Comparison of ENCODE assay signal across 8 mouse cellular contexts in the genomic region with DNA sequence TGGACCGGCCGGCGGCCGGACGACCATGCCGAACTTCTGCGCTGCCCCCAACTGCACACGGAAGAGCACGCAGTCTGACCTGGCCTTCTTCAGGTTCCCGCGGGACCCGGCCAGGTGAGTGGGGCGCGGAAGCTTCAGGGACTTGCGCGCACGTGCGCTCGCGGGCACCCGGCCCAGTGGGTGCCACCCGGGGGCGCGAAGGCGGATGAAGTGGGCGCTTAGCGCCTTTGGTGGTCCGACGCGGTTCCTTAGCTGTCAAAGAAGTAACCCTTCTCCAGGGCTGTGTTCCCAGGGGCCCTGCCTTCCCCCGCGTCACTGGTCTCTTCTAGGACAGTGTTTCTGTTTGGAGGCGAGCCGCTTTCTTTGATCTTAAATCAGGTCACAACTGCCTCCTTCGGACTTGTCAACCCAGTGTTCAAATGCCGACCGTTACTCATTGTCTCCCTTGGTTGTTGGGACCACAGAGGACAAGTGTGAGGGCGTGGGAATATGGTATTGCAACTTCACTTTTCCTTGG. TPM values are rescaled to one million over a fixed set of nuclear protein-coding genes. Genes with fewer than 3 reads are reported as not detected.
A peak's percentile ranks its signal among the peaks of the same experiment; 100 is the strongest.
DNase-seq lines count a peak whose midpoint lies in the region; ATAC-seq and TF ChIP-seq lines count a peak whose summit lies in the region.

No protein-coding gene starts in this region.

- H3K9ac ChIP-seq in embryonic facial prominence, embryonic 11.5 days (replicated peaks; ENCODE audit: low read length) = peak overlapping the region; percentile 90
- H3K9ac ChIP-seq in heart, postnatal 0 days (replicated peaks; ENCODE audit: low read depth, low read length) = peak overlapping the region; percentile 82
- peak overlapping the region; percentile 92 for H3K9ac ChIP-seq in limb, embryonic 15.5 days

- ATAC-seq in embryonic facial prominence, embryonic 11.5 days (replicated peaks; ENCODE audit: insufficient number of reproducible peaks, low FRiP score, low TSS enrichment, low read depth) = peak; percentile 19; the same call in 1 of the 2 replicates
- ATAC-seq in heart, postnatal 0 days (ENCODE audit: insufficient read depth, low read depth) = peak; percentile 6
- no peak for ATAC-seq in limb, embryonic 15.5 days (ENCODE audit: insufficient number of reproducible peaks, low FRiP score, low TSS enrichment, low read depth)
- ATAC-seq in monocyte, adult 5-6 weeks (replicated peaks; ENCODE audit: insufficient number of reproducible peaks, low FRiP score, low TSS enrichment, poor library complexity, severe bottlenecking) = peak; percentile 33

- DNase-seq in kidney, adult 18-20 months = peak; percentile 53
- no peak for DNase-seq in kidney, postnatal 10 days
- DNase-seq in adrenal gland, adult 2 months = peak; percentile 62
- peak; percentile 41 for DNase-seq in embryonic facial prominence, embryonic 11.5 days (ENCODE audit: low spot score)
- peak; percentile 43 for DNase-seq in heart, postnatal 0 days (ENCODE audit: low spot score)
- DNase-seq in thymus, adult 2 months = peak; percentile 58

- TF ChIP-seq POLR2A in thymus, adult 2 months (IDR thresholded peaks at IDR 0.05; ENCODE audit: control insufficient read depth, extremely low read depth, insufficient read depth, low read length, poor library complexity) = no peak

- peak overlapping the region; percentile 96 for H3K4me3 ChIP-seq in embryonic facial prominence, embryonic 11.5 days (ENCODE audit: low read depth, low read length)
- peak overlapping the region; percentile 76 for H3K4me3 ChIP-seq in heart, postnatal 0 days (ENCODE audit: low read depth, low read length)
- peak overlapping the region; percentile 93 for H3K4me3 ChIP-seq in limb, embryonic 15.5 days
- H3K4me3 ChIP-seq in thymus, adult 2 months (ENCODE audit: control insufficient read depth, insufficient read depth, low read length) = peak overlapping the region; percentile 67

- H3K27me3 ChIP-seq in embryonic facial prominence, embryonic 11.5 days (ENCODE audit: control insufficient read depth, insufficient read depth, low read length) = no peaks in the 10 kb centered on the region
- no peaks in the 10 kb centered on the region for H3K27me3 ChIP-seq in heart, postnatal 0 days (ENCODE audit: control insufficient read depth, insufficient read depth, low read length)
- no peaks in the 10 kb centered on the region for H3K27me3 ChIP-seq in limb, embryonic 15.5 days
- no peaks in the 10 kb centered on the region for H3K27me3 ChIP-seq in thymus, adult 2 months (ENCODE audit: control insufficient read depth, insufficient read depth, low read length)

- no peaks in the 10 kb centered on the region for H3K9me3 ChIP-seq in embryonic facial prominence, embryonic 11.5 days (replicated peaks; ENCODE audit: control insufficient read depth, low read length)
- no peaks in the 10 kb centered on the region for H3K9me3 ChIP-seq in heart, postnatal 0 days (replicated peaks; ENCODE audit: control insufficient read depth, low read length)
- no peaks in the 10 kb centered on the region for H3K9me3 ChIP-seq in limb, embryonic 15.5 days

- WGBS in embryonic facial prominence, embryonic 11.5 days = under 1% methylated on average over 38 of the region's 38 CpGs
- under 1% methylated on average over 32 of the region's 38 CpGs for WGBS in heart, postnatal 0 days
- 1% methylated on average over 35 of the region's 38 CpGs for WGBS in limb, embryonic 15.5 days
- WGBS in thymus, adult 2 months = under 1% methylated on average over 38 of the region's 38 CpGs

- TF ChIP-seq EP300 in heart, postnatal 0 days (IDR thresholded peaks at IDR 0.05; ENCODE audit: low read depth) = no peak

- peak overlapping the region; percentile 60 for H3K27ac ChIP-seq in embryonic facial prominence, embryonic 11.5 days (replicated peaks; ENCODE audit: low read depth, low read length)
- peak overlapping the region; percentile 77 for H3K27ac ChIP-seq in heart, postnatal 0 days (ENCODE audit: low read depth)
- H3K27ac ChIP-seq in limb, embryonic 15.5 days = peak overlapping the region; percentile 89
- H3K27ac ChIP-seq in thymus, adult 2 months (ENCODE audit: control insufficient read depth, insufficient read depth, low read length) = no peak overlapping the region

- H3K4me2 ChIP-seq in embryonic facial prominence, embryonic 11.5 days (ENCODE audit: low read depth, low read length) = peak overlapping the region; percentile 45
- peak overlapping the region; percentile 60 for H3K4me2 ChIP-seq in heart, postnatal 0 days (ENCODE audit: low read depth, low read length)
- peak overlapping the region; percentile 55 for H3K4me2 ChIP-seq in limb, embryonic 15.5 days

- no peaks in the 10 kb centered on the region for H3K4me1 ChIP-seq in embryonic facial prominence, embryonic 11.5 days (ENCODE audit: control insufficient read depth, insufficient read depth, low read length)
- H3K4me1 ChIP-seq in heart, postnatal 0 days (ENCODE audit: control insufficient read depth, insufficient read depth) = peaks cover 20% of the 10 kb centered on the region
- peaks cover 23% of the 10 kb centered on the region for H3K4me1 ChIP-seq in limb, embryonic 15.5 days
- H3K4me1 ChIP-seq in thymus, adult 2 months (replicated peaks; ENCODE audit: control insufficient read depth, insufficient read depth, low read length) = peaks cover 5% of the 10 kb centered on the region

- TF ChIP-seq CTCF in heart, postnatal 0 days (IDR thresholded peaks at IDR 0.05; ENCODE audit: low read depth) = no peak
- peak; percentile 47; the same call in 1 of the 2 replicates for TF ChIP-seq CTCF in thymus, adult 2 months (IDR thresholded peaks at IDR 0.05; ENCODE audit: borderline replicate concordance, control insufficient read depth, extremely low read depth, insufficient read depth, low read length, poor library complexity)

- no peaks in the 10 kb centered on the region for H3K36me3 ChIP-seq in embryonic facial prominence, embryonic 11.5 days (replicated peaks; ENCODE audit: control insufficient read depth, insufficient read depth, low read depth, low read length)
- H3K36me3 ChIP-seq in heart, postnatal 0 days (replicated peaks; ENCODE audit: control insufficient read depth, insufficient read depth, low read length) = no peaks in the 10 kb centered on the region
- H3K36me3 ChIP-seq in limb, embryonic 15.5 days = no peaks in the 10 kb centered on the region
- no peaks in the 10 kb centered on the region for H3K36me3 ChIP-seq in thymus, adult 2 months (ENCODE audit: control insufficient read depth, insufficient read depth, low read length)

RNA-seq across cellular contexts. Expression of a gene that starts 0.5 kb away (rescaled TPM):
- 10 to 100 TPM; 58.6 to 77.4 TPM for total RNA-seq in adrenal gland, adult 2 months (2021)
- 5.5 and 7.0 TPM in 2 replicates for polyA plus RNA-seq in adrenal gland, adult 2 months (2012; rRNA removed)
- 87.3 and 91.6 TPM in 2 replicates for polyA plus RNA-seq in embryonic facial prominence, embryonic 11.5 days (2014; fragmentation: Nextera tagmentation; extraction: Ambion mirVana)
- total RNA-seq in heart, postnatal 0 days (2014; rRNA removed; ENCODE audit: low replicate concordance) = 48.6 and 50.6 TPM in 2 replicates
- polyA plus RNA-seq in heart, postnatal 0 days (2015; fragmentation: Nextera tagmentation; extraction: Ambion mirVana) = 31.5 and 37.8 TPM in 2 replicates
- 49.9 and 57.0 TPM in 2 replicates for polyA plus RNA-seq in limb, embryonic 15.5 days (2015; fragmentation: Nextera tagmentation; extraction: Ambion mirVana)
- 32.9 to 43.6 TPM (median 40.7 TPM) in 3 replicates for total RNA-seq in monocyte, adult 5-6 weeks (2017)
- 10.7 and 11.8 TPM in 2 replicates for polyA plus RNA-seq in thymus, adult 2 months (2012; rRNA removed)

RNA-seq across cellular contexts. Expression of a gene that starts 46.8 kb away (rescaled TPM):
- total RNA-seq in adrenal gland, adult 2 months (2021) = 10 to 100 TPM; 25.3 to 47.5 TPM
- polyA plus RNA-seq in adrenal gland, adult 2 months (2012; rRNA removed) = 10.9 and 12.1 TPM in 2 replicates
- polyA plus RNA-seq in embryonic facial prominence, embryonic 11.5 days (2014; fragmentation: Nextera tagmentation; extraction: Ambion mirVana) = 65.1 and 65.7 TPM in 2 replicates
- total RNA-seq in heart, postnatal 0 days (2014; rRNA removed; ENCODE audit: low replicate concordance) = 20.1 and 33.2 TPM in 2 replicates
- polyA plus RNA-seq in heart, postnatal 0 days (2015; fragmentation: Nextera tagmentation; extraction: Ambion mirVana) = 8.8 and 9.1 TPM in 2 replicates
- 23.8 and 25.5 TPM in 2 replicates for polyA plus RNA-seq in limb, embryonic 15.5 days (2015; fragmentation: Nextera tagmentation; extraction: Ambion mirVana)
- total RNA-seq in monocyte, adult 5-6 weeks (2017) = 40.2 to 72.1 TPM (median 41.5 TPM) in 3 replicates
- 52.8 and 53.5 TPM in 2 replicates for polyA plus RNA-seq in thymus, adult 2 months (2012; rRNA removed)
